Comparison of ENCODE assay signal across 9 mouse cellular contexts in genomic region chr5:140194173-140194572, GRCm38 (mm10).
DNase-seq lines count a peak whose midpoint lies in the region; ATAC-seq and TF ChIP-seq lines count a peak whose summit lies in the region.
"Had no signal": no experiment of that assay in that cellular context is flagged by ENCODE, and none has a peak within 500 bp of the region (broad histone marks: within the 10 kb centered on the region; RNA-seq: fewer than 3 reads in every experiment).

No protein-coding gene starts in this region.

- no peaks in the 10 kb centered on the region for H3K9me3 ChIP-seq in midbrain, embryonic 10.5 days (replicated peaks)
- H3K9me3 ChIP-seq in midbrain, embryonic 15.5 days: no peaks in the 10 kb centered on the region
- H3K9me3 ChIP-seq in forebrain, postnatal 0 days (ENCODE audit: low read length): no peaks in the 10 kb centered on the region

- H3K36me3 ChIP-seq in midbrain, embryonic 10.5 days: peaks cover 24% of the 10 kb centered on the region
- no peaks in the 10 kb centered on the region for H3K36me3 ChIP-seq in midbrain, embryonic 15.5 days (replicated peaks)
- H3K36me3 ChIP-seq in forebrain, postnatal 0 days (ENCODE audit: insufficient read depth): no peaks in the 10 kb centered on the region

- H3K4me3 ChIP-seq in midbrain, embryonic 10.5 days: no peak overlapping the region
- no peak overlapping the region for H3K4me3 ChIP-seq in midbrain, embryonic 15.5 days
- no peak overlapping the region for H3K4me3 ChIP-seq in forebrain, postnatal 0 days (ENCODE audit: low read depth, low read length)

- peak overlapping the region; percentile 55 for H3K27ac ChIP-seq in midbrain, embryonic 10.5 days (replicated peaks)
- H3K27ac ChIP-seq in midbrain, embryonic 15.5 days: no peak overlapping the region
- peak overlapping the region; percentile 21; the same call in 1 of the 2 replicates for H3K27ac ChIP-seq in forebrain, postnatal 0 days (ENCODE audit: low read depth, low read length)

- H3K4me2 ChIP-seq in midbrain, embryonic 15.5 days: no peak overlapping the region
- no peak overlapping the region for H3K4me2 ChIP-seq in forebrain, postnatal 0 days (ENCODE audit: low read depth)

- H3K27me3 ChIP-seq in midbrain, embryonic 10.5 days (ENCODE audit: low read depth, poor library complexity, severe bottlenecking): no peaks in the 10 kb centered on the region
- no peaks in the 10 kb centered on the region for H3K27me3 ChIP-seq in midbrain, embryonic 15.5 days (replicated peaks)
- H3K27me3 ChIP-seq in forebrain, postnatal 0 days (ENCODE audit: insufficient read depth, low read length): no peaks in the 10 kb centered on the region

- peaks cover 32% of the 10 kb centered on the region for H3K4me1 ChIP-seq in midbrain, embryonic 10.5 days
- peaks cover 14% of the 10 kb centered on the region for H3K4me1 ChIP-seq in midbrain, embryonic 15.5 days
- H3K4me1 ChIP-seq in forebrain, postnatal 0 days (ENCODE audit: insufficient read depth): no peaks in the 10 kb centered on the region; the same call in 1 of the 2 replicates

- no peak overlapping the region for H3K9ac ChIP-seq in midbrain, embryonic 15.5 days
- no peak overlapping the region for H3K9ac ChIP-seq in forebrain, postnatal 0 days
- H3K9ac ChIP-seq: liver, postnatal 0 days had no signal

- TF ChIP-seq CTCF in forebrain, postnatal 0 days (IDR thresholded peaks at IDR 0.05; ENCODE audit: low read depth): no peak

- WGBS in midbrain, embryonic 10.5 days: 68% methylated on average over 11 of the region's 11 CpGs
- 33% methylated on average over 11 of the region's 11 CpGs for WGBS in midbrain, embryonic 15.5 days
- 32% methylated on average over 11 of the region's 11 CpGs for WGBS in forebrain, postnatal 0 days

- no peak for DNase-seq in midbrain, embryonic 10.5 days (ENCODE audit: low spot score)
- peak; percentile 61 for DNase-seq in forebrain, postnatal 0 days
- peak; percentile 51 to 67 for DNase-seq in layer of hippocampus, postnatal 36 days
- peak; percentile 19 for DNase-seq in right cerebral cortex, postnatal 4 days
- no peak for DNase-seq in lung, postnatal 25 days (ENCODE audit: low spot score)
- no peak for DNase-seq in yolk sac, embryonic 10.5 days (ENCODE audit: low spot score)
- DNase-seq in lung, postnatal 14 days: no peak
- DNase-seq: liver, postnatal 0 days had no signal

- no peak; the same call in 1 of the 2 replicates for ATAC-seq in midbrain, embryonic 15.5 days (replicated peaks)
- ATAC-seq in forebrain, postnatal 0 days: peak; percentile 91
- ATAC-seq: liver, postnatal 0 days had no signal

Comparison
In these comparisons a context has a peak if more than half of its experiments do, and no peak if none do; other contexts are left out.
1. DNase-seq: peak in forebrain, postnatal 0 days (single experiment), layer of hippocampus, postnatal 36 days (2 of 2) and right cerebral cortex, postnatal 4 days (single experiment); none in midbrain, embryonic 10.5 days (single experiment), lung, postnatal 25 days (single experiment), yolk sac, embryonic 10.5 days (single experiment) and lung, postnatal 14 days (single experiment).